Comparison of ENCODE assay signal across 20 mouse cellular contexts in the genomic region with DNA sequence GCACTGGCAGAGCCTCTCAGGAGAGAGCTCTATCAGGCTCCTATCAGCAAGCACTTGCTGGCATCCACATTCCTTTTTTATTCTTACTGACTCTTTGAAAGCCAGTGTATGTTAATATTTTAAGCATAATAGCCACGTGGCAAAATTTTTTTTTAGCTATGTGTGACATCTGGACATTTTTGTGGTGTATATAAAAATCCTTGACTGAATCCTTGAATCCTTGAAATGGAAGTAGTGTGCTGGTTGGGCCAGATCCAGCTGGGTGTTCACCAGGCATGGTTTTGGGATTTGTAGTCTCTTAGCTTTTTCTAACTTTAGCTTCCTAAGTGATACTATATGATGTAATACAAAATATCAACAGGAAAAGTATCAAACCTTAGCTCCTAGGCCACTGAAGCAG. TPM values are rescaled to one million over a fixed set of nuclear protein-coding genes. Genes with fewer than 3 reads are reported as not detected.
DNase-seq lines count a peak whose midpoint lies in the region; ATAC-seq and TF ChIP-seq lines count a peak whose summit lies in the region.
"Had no signal": no experiment of that assay in that cellular context is flagged by ENCODE, and none has a peak within 500 bp of the region (broad histone marks: within the 10 kb centered on the region; RNA-seq: fewer than 3 reads in every experiment).

No protein-coding gene starts in this region.

- no peak for TF ChIP-seq POLR2A in myocyte (IDR thresholded peaks at IDR 0.05; ENCODE audit: insufficient read length, low read depth)

- no peaks in the 10 kb centered on the region for H3K4me1 ChIP-seq in midbrain, embryonic 11.5 days (ENCODE audit: control insufficient read depth, insufficient read depth, low read length)
- peaks cover 8% of the 10 kb centered on the region for H3K4me1 ChIP-seq in liver, embryonic 11.5 days (replicated peaks; ENCODE audit: control insufficient read depth, insufficient read depth, low read length)
- H3K4me1 ChIP-seq: embryonic facial prominence, embryonic 13.5 days; limb, embryonic 15.5 days had no signal

- H3K4me3 ChIP-seq in myocyte = no peak overlapping the region
- H3K4me3 ChIP-seq in midbrain, embryonic 11.5 days (ENCODE audit: low read depth, low read length) = no peak overlapping the region
- no peak overlapping the region for H3K4me3 ChIP-seq in liver, embryonic 11.5 days (ENCODE audit: low read depth, low read length)
- H3K4me3 ChIP-seq: embryonic facial prominence, embryonic 13.5 days; heart, embryonic 10.5 days; layer of hippocampus, adult 2 months; limb, embryonic 15.5 days had no signal

- DNase-seq in frontal cortex, postnatal 25 days (ENCODE audit: low spot score in 2 of 2) = no peak
- DNase-seq in 3T3-L1 (ENCODE audit: low read depth, low spot score) = peak; percentile 75
- DNase-seq in adrenal gland, postnatal 10 days = peak; percentile 46
- DNase-seq in midbrain, embryonic 11.5 days (ENCODE audit: low spot score, missing footprints) = no peak
- no peak for DNase-seq in liver, embryonic 11.5 days (ENCODE audit: low spot score)
- DNase-seq in heart, adult 9 months (ENCODE audit: low spot score in 2 of 2) = no peak
- DNase-seq: cerebellum, postnatal 10 days; gastrocnemius, postnatal 36 days; kidney, adult 11 months; layer of hippocampus, postnatal 36 days; lung, adult 18-20 months; lung, postnatal 14 days; thymus, postnatal 36 days had no signal

- H3K36me3 ChIP-seq in myocyte (ENCODE audit: control insufficient read depth, insufficient read depth) = peaks cover 6% of the 10 kb centered on the region
- H3K36me3 ChIP-seq in midbrain, embryonic 11.5 days (ENCODE audit: control insufficient read depth, insufficient read depth, low read length) = peaks cover 6% of the 10 kb centered on the region; the same call in 1 of the 2 replicates
- H3K36me3 ChIP-seq in liver, embryonic 11.5 days (ENCODE audit: control insufficient read depth, insufficient read depth, low read length) = peaks cover 5% of the 10 kb centered on the region; the same call in 1 of the 2 replicates

- no peak overlapping the region for H3K9ac ChIP-seq in midbrain, embryonic 11.5 days (ENCODE audit: low read length)
- H3K9ac ChIP-seq in liver, embryonic 11.5 days (ENCODE audit: low read depth, low read length) = no peak overlapping the region
- H3K9ac ChIP-seq: embryonic facial prominence, embryonic 13.5 days; limb, embryonic 15.5 days had no signal

- peak; percentile 80 for ATAC-seq in frontal cortex, adult (ENCODE audit: low TSS enrichment)
- ATAC-seq in midbrain, embryonic 11.5 days (ENCODE audit: low FRiP score) = no peak
- ATAC-seq in liver, embryonic 11.5 days (replicated peaks; ENCODE audit: low FRiP score) = no peak
- ATAC-seq: midbrain, embryonic 16.5 days had no signal

- peak overlapping the region; percentile 15 for H3K4me2 ChIP-seq in myocyte (ENCODE audit: low read depth)
- H3K4me2 ChIP-seq in midbrain, embryonic 11.5 days = no peak overlapping the region
- H3K4me2 ChIP-seq in liver, embryonic 11.5 days = no peak overlapping the region
- H3K4me2 ChIP-seq: embryonic facial prominence, embryonic 13.5 days; limb, embryonic 15.5 days had no signal

- no peak overlapping the region for H3ac ChIP-seq in myocyte (ENCODE audit: control insufficient read depth, insufficient read length)

- no peaks in the 10 kb centered on the region for H3K27me3 ChIP-seq in myocyte (ENCODE audit: control insufficient read depth, insufficient read depth, insufficient read length)
- H3K27me3 ChIP-seq in midbrain, embryonic 11.5 days (ENCODE audit: control insufficient read depth, insufficient read depth, low read length) = no peaks in the 10 kb centered on the region
- no peaks in the 10 kb centered on the region for H3K27me3 ChIP-seq in liver, embryonic 11.5 days (replicated peaks; ENCODE audit: control insufficient read depth, insufficient read depth, low read length)
- H3K27me3 ChIP-seq: embryonic facial prominence, embryonic 13.5 days; limb, embryonic 15.5 days had no signal

- WGBS in midbrain, embryonic 11.5 days = 78% methylated on average over 1 of the region's 1 CpGs
- 69% methylated on average over 1 of the region's 1 CpGs for WGBS in liver, embryonic 11.5 days

- H3K79me2 ChIP-seq in myocyte (ENCODE audit: control insufficient read depth, insufficient read depth) = no peaks in the 10 kb centered on the region

- H3K27ac ChIP-seq in midbrain, embryonic 11.5 days (ENCODE audit: low read depth, low read length) = no peak overlapping the region
- no peak overlapping the region for H3K27ac ChIP-seq in liver, embryonic 11.5 days (ENCODE audit: low read depth, low read length)
- H3K27ac ChIP-seq: embryonic facial prominence, embryonic 13.5 days; heart, embryonic 10.5 days; layer of hippocampus, adult 2 months; limb, embryonic 15.5 days had no signal

- no peaks in the 10 kb centered on the region for H3K9me3 ChIP-seq in midbrain, embryonic 11.5 days (ENCODE audit: control insufficient read depth, low read length)
- no peaks in the 10 kb centered on the region for H3K9me3 ChIP-seq in liver, embryonic 11.5 days (ENCODE audit: control insufficient read depth, low read length)
- H3K9me3 ChIP-seq: embryonic facial prominence, embryonic 13.5 days; heart, embryonic 10.5 days; limb, embryonic 15.5 days had no signal

TF ChIP-seq in myocyte, 11 proteins besides CTCF, POLR2A, EP300 and RAD21:
- TF ChIP-seq MYOG (IDR thresholded peaks at IDR 0.05; ENCODE audit: control insufficient read depth in 1 of 3, insufficient read depth in 1 of 3, insufficient read length in 2 of 3, low read depth in 2 of 3) = no peak
- TF ChIP-seq USF1 (IDR thresholded peaks at IDR 0.05; ENCODE audit: low read depth) = peak; percentile 67
TF ChIP-seq in myocyte: peak in this region for 1.

RNA-seq across cellular contexts. Expression of a gene that starts 32.8 kb away (rescaled TPM):
- 10 to 100 TPM; 91.5 to 95.8 TPM for total RNA-seq in adrenal gland, postnatal 10 days (2021)
- 32.8 TPM for polyA plus RNA-seq in myocyte (2012; fragmentation: generic; extraction: Trizol)
- 40.9 and 45.6 TPM in 2 replicates for polyA plus RNA-seq in midbrain, embryonic 11.5 days (2014; fragmentation: Nextera tagmentation; extraction: Ambion mirVana)
- 52.3 and 66.2 TPM in 2 replicates for polyA plus RNA-seq in liver, embryonic 11.5 days (2014; fragmentation: Nextera tagmentation; extraction: Ambion mirVana)

RNA-seq across cellular contexts. Expression of a gene that starts 46.2 kb away (rescaled TPM):
- total RNA-seq in adrenal gland, postnatal 10 days (2021) = 100 to 1,000 TPM; 225 to 226 TPM
- 206 TPM for polyA plus RNA-seq in myocyte (2012; fragmentation: generic; extraction: Trizol)
- polyA plus RNA-seq in midbrain, embryonic 11.5 days (2014; fragmentation: Nextera tagmentation; extraction: Ambion mirVana) = 162 and 163 TPM in 2 replicates
- 160 and 164 TPM in 2 replicates for polyA plus RNA-seq in liver, embryonic 11.5 days (2014; fragmentation: Nextera tagmentation; extraction: Ambion mirVana)

RNA-seq across cellular contexts. Expression of a gene that starts 47.8 kb away (rescaled TPM):
- 1 to 10 TPM; 6.4 to 7.0 TPM for total RNA-seq in adrenal gland, postnatal 10 days (2021)
- 34.3 TPM for polyA plus RNA-seq in myocyte (2012; fragmentation: generic; extraction: Trizol)
- polyA plus RNA-seq in midbrain, embryonic 11.5 days (2014; fragmentation: Nextera tagmentation; extraction: Ambion mirVana) = 16.3 and 17.6 TPM in 2 replicates
- polyA plus RNA-seq in liver, embryonic 11.5 days (2014; fragmentation: Nextera tagmentation; extraction: Ambion mirVana) = 48.2 and 51.5 TPM in 2 replicates

Comparison
In these comparisons a context has a peak if more than half of its experiments do, and no peak if none do; other contexts are left out.
1. DNase-seq: peak in 3T3-L1 (single experiment) and adrenal gland, postnatal 10 days (single experiment); none in frontal cortex, postnatal 25 days (0 of 2), midbrain, embryonic 11.5 days (single experiment), liver, embryonic 11.5 days (single experiment) and heart, adult 9 months (0 of 2).